Mouse (Mus musculus) thymus, adult 2 months (tissue): ENCODE measurements around the gene Usp5. TPM values are rescaled to one million over a fixed set of nuclear protein-coding genes. Genes with fewer than 3 reads are reported as not detected.

ENCODE experiments used
- DNase-seq: peaks from one replicate; pipeline ENCODE4 v3.0.0; 2021
- H3K27ac ChIP-seq: fragments of 200-500 bp; 2 replicates; pipeline ENCODE4 v1.5.1; 2012; ENCODE audit warnings: low read length, control low read depth; ENCODE audit not compliant: control insufficient read depth, insufficient read depth
- H3K27me3 ChIP-seq: fragments of 200-500 bp; 2 replicates; pipeline ENCODE4 v1.6.1; 2012; ENCODE audit warnings: mild to moderate bottlenecking, low read length, moderate library complexity, mixed read lengths; ENCODE audit not compliant: control insufficient read depth, insufficient read depth
- H3K36me3 ChIP-seq: fragments of 200-500 bp; 2 replicates; pipeline ENCODE4 v1.6.1; 2012; ENCODE audit warnings: mild to moderate bottlenecking, low read length, moderate library complexity; ENCODE audit not compliant: control insufficient read depth, insufficient read depth
- H3K4me1 ChIP-seq: fragments of 200-500 bp; replicated peaks from 2 replicates; pipeline ENCODE4 v1.6.1; 2012; ENCODE audit warnings: low read length; ENCODE audit not compliant: control insufficient read depth, insufficient read depth
- H3K4me3 ChIP-seq: fragments of 200-500 bp; 2 replicates; pipeline ENCODE4 v1.5.1; 2012; ENCODE audit warnings: mild to moderate bottlenecking, low read length, control low read depth, moderate library complexity; ENCODE audit not compliant: control insufficient read depth, insufficient read depth
- CTCF ChIP-seq: fragments of 200-500 bp; IDR thresholded peaks from 2 replicates; pipeline ENCODE4 v1.5.1; 2012; ENCODE audit warnings: mild to moderate bottlenecking, control low read depth, low read length, moderate library complexity, borderline replicate concordance; ENCODE audit not compliant: control insufficient read depth, poor library complexity, insufficient read depth; ENCODE audit errors: extremely low read depth
- POLR2A ChIP-seq: fragments of 200-500 bp; IDR thresholded peaks from 2 replicates; pipeline ENCODE4 v1.6.1; 2012; ENCODE audit warnings: mild to moderate bottlenecking, low read length, control low read depth, moderate library complexity; ENCODE audit not compliant: control insufficient read depth, poor library complexity, insufficient read depth; ENCODE audit errors: extremely low read depth
- WGBS: fragments of 180-500 bp; shearing (Covaris S2); methylation state at CpG from one replicate; pipeline ENCODE4 v1.1.7; 2018; 5-methylcytosine and 5-hydroxymethylcytosine counted together
- polyA plus RNA-seq: library from polyadenylated mRNA; depleted of rRNA; stranded (reverse); fragments of >200 nt; gene quantifications from 2 replicates; pipeline ENCODE4 v1.2.3, GENCODE M21; 2012

Gene Usp5
- polyA plus RNA-seq, 1 experiment = 121 TPM

GRCm38 (mm10) chr6:124857840-124858530 is 28.7 kb upstream of the Usp5 start:
- Histone ChIP-seq H3K4me3 (peak overlapping the region; percentile 51), H3K36me3 (no peaks in the 10 kb centered on the region), H3K27me3 (no peaks in the 10 kb centered on the region), H3K4me1 (peaks cover 56% of the 10 kb centered on the region), H3K27ac (no peak overlapping the region)
- 50% methylated on average over 26 of the region's 26 CpGs for WGBS
- no peak for TF ChIP-seq CTCF
- no peak for TF ChIP-seq POLR2A
- DNase-seq = no peak

- Histone ChIP-seq H3K4me3 (peak within 1 kb of the TSS; percentile 51), H3K27ac (no peak within 1 kb of the TSS), H3K27me3 (no peaks in the 10 kb centered on the region), H3K36me3 (no peaks in the 10 kb centered on the region), H3K4me1 (peaks cover 50% of the 10 kb centered on the region)
- DNase-seq = peak; percentile 81
- peak; percentile 85 for TF ChIP-seq CTCF
- peak; percentile 38; the same call in 1 of the 2 replicates for TF ChIP-seq POLR2A
- under 1% methylated on average over 85 of the region's 86 CpGs for WGBS
These were observed 27.9 kb upstream of the Usp5 start, which contains the start of gene P3h3 for GRCm38 (mm10) chr6:124856916-124857839. P3h3 (minus strand) TSS chr6:124857752.

- no peak for DNase-seq
- no peak overlapping the region for H3K27ac ChIP-seq
- no peaks in the 10 kb centered on the region for H3K36me3 ChIP-seq
- H3K4me3 ChIP-seq = no peak overlapping the region
- TF ChIP-seq CTCF (no peak), POLR2A (no peak)
- WGBS = 34% methylated on average over 14 of the region's 14 CpGs
- H3K27me3 ChIP-seq = no peaks in the 10 kb centered on the region
- H3K4me1 ChIP-seq = peaks cover 41% of the 10 kb centered on the region
These were observed 27.0 kb upstream of the Usp5 start for GRCm38 (mm10) chr6:124856321-124856720.

DNA sequence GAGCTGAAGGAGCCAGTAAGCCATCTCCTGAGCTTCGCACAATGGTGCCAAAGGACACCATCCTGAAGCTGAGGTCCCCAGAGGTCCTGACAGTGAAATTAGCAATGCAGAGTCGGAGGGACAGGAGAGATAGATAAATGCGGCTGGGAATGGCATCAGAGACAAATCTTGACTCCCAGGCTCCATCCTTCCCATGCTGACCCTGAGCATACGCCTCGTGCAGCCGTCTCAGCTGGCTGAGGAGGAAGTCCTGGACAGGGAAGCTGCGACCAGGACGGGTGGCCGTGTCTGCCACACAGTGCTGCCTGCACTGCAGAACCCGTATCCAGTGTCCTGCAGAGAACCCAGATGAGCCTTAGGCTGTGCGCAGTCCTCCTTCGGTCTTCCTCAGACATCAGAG is 25.4 kb upstream of the Usp5 start:
- Histone ChIP-seq H3K36me3 (no peaks in the 10 kb centered on the region), H3K4me1 (peaks cover 26% of the 10 kb centered on the region), H3K4me3 (no peak overlapping the region), H3K27ac (no peak overlapping the region; the same call in 1 of the 2 replicates), H3K27me3 (no peaks in the 10 kb centered on the region)
- DNase-seq = no peak
- WGBS = 90% methylated on average over 12 of the region's 12 CpGs
- TF ChIP-seq POLR2A = no peak
- no peak for TF ChIP-seq CTCF

- TF ChIP-seq CTCF (no peak), POLR2A (no peak)
- WGBS = 62% methylated on average over 8 of the region's 8 CpGs
- no peaks in the 10 kb centered on the region for H3K36me3 ChIP-seq
- H3K27me3 ChIP-seq = no peaks in the 10 kb centered on the region
- peaks cover 9% of the 10 kb centered on the region for H3K4me1 ChIP-seq
- H3K4me3 ChIP-seq = no peak overlapping the region
- no peak overlapping the region for H3K27ac ChIP-seq
- no peak for DNase-seq
These were observed 21.3 kb upstream of the Usp5 start for GRCm38 (mm10) chr6:124850535-124850934.

DNA sequence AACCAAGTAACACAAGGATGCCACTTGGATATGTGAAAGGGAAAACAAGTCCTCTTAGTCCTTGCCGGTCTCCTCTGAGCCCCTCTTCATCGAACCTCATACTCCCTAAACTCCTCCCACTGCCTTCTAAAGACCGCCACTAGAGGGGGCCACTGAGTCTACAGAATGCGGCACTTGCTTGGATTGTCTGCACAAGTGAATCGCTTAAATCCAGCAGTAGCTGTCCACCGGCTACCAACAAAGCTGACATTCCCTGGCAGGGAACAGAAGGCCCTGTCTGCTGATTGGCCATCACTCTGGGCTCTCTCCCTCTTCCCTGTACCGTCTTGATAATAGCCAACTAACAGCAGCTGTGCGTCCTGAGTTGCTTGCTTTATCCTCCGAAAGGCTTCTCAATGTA is 18.0 kb upstream of the Usp5 start:
- H3K4me3 ChIP-seq = no peak overlapping the region
- no peaks in the 10 kb centered on the region for H3K36me3 ChIP-seq
- H3K27me3 ChIP-seq = no peaks in the 10 kb centered on the region
- H3K27ac ChIP-seq = no peak overlapping the region
- H3K4me1 ChIP-seq = peaks cover 2% of the 10 kb centered on the region
- WGBS = 22% methylated on average over 9 of the region's 9 CpGs
- TF ChIP-seq CTCF (peak; percentile 58; the same call in 1 of the 2 replicates), POLR2A (no peak)
- DNase-seq = peak; percentile 96
